Mouse (Mus musculus): ENCODE data around the gene Erf. TPM values are rescaled to one million over a fixed set of nuclear protein-coding genes. Genes with fewer than 3 reads are reported as not detected.
"Not testable (repeated sequence)": the region's sequence is repeated elsewhere in the genome, so short reads cannot be mapped to it uniquely, and the experiment has no call there.

Erf gene
- polyA plus RNA-seq, 1 experiment, result 41.1 TPM

DNA sequence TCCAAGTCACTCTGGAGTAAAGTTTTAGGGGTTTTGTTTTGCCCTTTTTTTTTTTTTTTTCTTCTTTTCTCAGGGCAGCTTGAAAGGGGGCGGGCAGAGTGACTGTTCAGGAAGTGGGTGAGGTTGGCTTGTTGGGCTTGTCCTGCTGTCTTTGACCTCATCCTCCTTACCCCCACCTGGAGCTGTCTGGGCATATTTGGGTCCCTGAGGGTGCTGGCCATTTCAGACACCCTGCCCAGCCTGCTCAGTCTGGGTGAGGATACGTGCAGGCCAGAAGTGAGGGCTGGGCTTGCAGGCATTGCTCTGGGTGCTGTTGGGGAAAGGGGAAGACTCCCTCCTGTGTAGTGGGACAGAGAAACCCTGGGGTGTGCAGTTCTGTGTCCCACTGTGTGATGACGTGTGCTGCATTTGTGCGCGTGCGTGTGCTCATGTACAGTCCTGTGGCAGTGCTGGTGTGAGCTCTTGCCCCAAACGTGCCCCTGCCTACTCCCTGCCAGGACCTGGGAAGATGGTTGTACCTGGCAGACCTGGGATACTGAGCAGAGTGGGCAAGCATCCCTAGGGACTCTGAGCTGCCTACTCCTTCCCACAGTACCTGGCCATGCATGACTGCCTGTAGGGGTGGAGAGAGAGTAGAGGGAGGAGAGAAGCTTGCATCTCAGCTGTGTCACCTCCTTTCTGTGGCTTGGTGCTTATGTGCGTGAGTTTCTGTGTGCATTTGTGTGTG lies 19.1 kb upstream of the Erf start:
- WGBS, result 59% methylated on average over 8 of the region's 8 CpGs
- no peak for DNase-seq
- Histone ChIP-seq H3K4me3 (replicated peaks; ENCODE audit: extremely low read depth, low read depth, low read length) (no peak overlapping the region), H3K4me1 (ENCODE audit: control insufficient read depth, insufficient read depth, low read length) (peaks cover 13% of the 10 kb centered on the region)
- TF ChIP-seq CTCF (IDR thresholded peaks at IDR 0.05; ENCODE audit: insufficient read depth, low read length) (no peak), POLR2A (IDR thresholded peaks at IDR 0.05; ENCODE audit: borderline replicate concordance, extremely low read depth, low read depth, low read length) (no peak)

DNA sequence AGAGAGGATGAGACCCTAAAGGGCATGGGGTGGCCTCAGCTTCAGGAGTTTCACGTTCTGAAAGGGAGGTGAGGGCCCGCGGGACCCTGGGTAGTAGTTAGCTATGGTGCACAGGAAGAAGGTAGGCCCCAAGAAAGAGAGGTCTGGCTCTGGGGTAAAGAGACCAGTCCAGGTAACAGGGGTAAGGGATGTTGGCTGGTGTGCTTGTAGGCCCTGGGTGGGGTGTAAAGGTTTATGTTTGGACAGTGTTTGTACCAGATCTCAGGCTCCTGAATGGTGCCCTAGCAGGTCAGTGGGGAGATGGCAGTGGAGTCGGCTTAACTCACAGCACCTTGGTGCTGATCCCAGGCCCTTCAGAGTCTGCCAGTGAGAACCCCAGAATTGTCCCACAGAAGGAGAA lies 18.5 kb upstream of the Erf start:
- WGBS, result 18% methylated on average over 4 of the region's 4 CpGs
- TF ChIP-seq CTCF (IDR thresholded peaks at IDR 0.05; ENCODE audit: insufficient read depth, low read length) (no peak), POLR2A (IDR thresholded peaks at IDR 0.05; ENCODE audit: borderline replicate concordance, extremely low read depth, low read depth, low read length) (no peak)
- Histone ChIP-seq H3K4me1 (ENCODE audit: control insufficient read depth, insufficient read depth, low read length) (peaks cover 11% of the 10 kb centered on the region), H3K4me3 (replicated peaks; ENCODE audit: extremely low read depth, low read depth, low read length) (peak overlapping the region; percentile 71)
- DNase-seq, result no peak

DNA sequence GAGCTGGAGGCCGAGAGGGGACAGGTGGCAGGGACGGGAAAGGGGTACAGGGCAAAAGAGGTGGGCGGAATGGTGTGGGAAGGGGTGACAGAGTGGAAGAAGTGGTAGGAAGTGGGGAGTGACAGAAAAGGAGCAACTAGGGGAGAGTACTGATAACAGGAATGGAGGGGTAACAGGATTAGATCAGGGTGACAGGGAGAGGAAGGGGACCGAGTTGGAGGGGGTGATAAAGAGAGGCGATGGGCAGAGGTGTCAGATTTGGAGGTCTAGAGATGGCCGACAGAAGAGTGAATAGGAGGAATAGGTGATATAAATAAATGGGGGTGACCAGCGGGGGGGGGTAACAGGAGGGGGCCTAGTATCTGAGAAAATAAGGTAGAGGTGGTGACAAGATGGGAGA lies 18.0 kb upstream of the Erf start:
- H3K4me3 ChIP-seq (replicated peaks; ENCODE audit: extremely low read depth, low read depth, low read length), result peak overlapping the region; percentile 71
- no peak for TF ChIP-seq POLR2A (IDR thresholded peaks at IDR 0.05; ENCODE audit: borderline replicate concordance, extremely low read depth, low read depth, low read length)
- TF ChIP-seq CTCF (IDR thresholded peaks at IDR 0.05; ENCODE audit: insufficient read depth, low read length), result no peak
- H3K4me1 ChIP-seq (ENCODE audit: control insufficient read depth, insufficient read depth, low read length), result peaks cover 11% of the 10 kb centered on the region
- DNase-seq, result no peak
- WGBS, result 1% methylated on average over 7 of the region's 7 CpGs

DNA sequence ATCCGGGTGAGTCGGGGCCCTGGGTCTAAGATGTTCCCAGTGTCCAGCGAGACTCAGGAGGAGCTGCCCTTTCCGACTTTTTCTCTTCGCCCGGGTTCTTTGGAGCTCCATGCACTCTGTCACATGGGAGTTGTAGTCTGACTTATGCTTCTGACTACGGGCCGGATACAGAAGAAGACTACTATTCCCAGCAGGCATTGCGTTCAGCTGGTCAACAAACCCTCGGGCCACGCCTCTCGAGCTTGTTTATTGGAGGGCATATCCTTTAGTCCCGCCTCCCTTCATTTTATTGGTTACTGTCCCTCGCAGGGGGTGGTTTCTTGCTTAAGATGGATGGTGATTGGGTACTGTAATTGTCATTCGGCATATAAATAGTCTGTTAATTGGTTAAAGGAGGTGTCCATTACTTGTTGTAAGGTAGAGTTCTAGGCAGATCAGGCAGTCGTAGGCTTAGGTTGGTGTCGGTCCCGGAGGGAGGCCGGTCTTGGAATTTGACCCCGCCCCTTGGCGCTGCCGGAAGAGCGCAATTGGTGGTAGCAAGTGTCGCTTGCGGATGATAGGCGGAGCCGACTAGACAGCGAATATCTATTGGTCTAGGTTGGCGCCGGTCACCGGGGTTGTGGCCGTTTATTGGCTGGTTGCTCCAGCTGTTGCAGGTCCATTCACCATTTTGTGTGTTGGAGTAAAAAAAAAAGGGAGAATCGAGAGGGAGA lies 17.3 kb upstream of the Erf start:
- peaks cover 11% of the 10 kb centered on the region for H3K4me1 ChIP-seq (ENCODE audit: control insufficient read depth, insufficient read depth, low read length)
- under 1% methylated on average over 33 of the region's 33 CpGs for WGBS
- H3K4me3 ChIP-seq (replicated peaks; ENCODE audit: extremely low read depth, low read depth, low read length), result peak overlapping the region; percentile 95
- peak; percentile 97 for DNase-seq
- TF ChIP-seq POLR2A (IDR thresholded peaks at IDR 0.05; ENCODE audit: borderline replicate concordance, extremely low read depth, low read depth, low read length) (no peak; the same call in 1 of the 2 replicates), CTCF (IDR thresholded peaks at IDR 0.05; ENCODE audit: insufficient read depth, low read length) (no peak)

DNA sequence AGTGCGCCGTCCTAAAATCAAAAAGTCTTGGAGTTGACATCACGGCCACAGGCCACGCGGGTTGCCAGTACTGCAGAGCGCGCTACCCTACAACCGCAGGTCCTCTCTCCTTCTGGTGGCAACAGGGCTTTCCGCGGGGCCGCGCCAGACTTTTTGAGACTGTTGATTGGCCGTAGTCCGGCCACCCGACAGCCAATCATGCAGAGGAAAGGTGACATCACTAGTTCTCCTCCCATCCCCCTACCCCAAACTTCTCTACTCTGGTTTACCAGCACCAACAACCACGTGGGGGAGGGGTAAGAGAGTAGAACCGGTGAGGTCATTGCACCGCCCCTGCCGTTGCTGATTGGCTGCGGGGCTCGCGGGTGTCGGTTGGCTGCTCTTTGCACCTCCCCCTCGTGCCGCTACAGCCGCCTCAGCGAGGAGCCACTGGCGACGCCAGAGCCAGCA lies 16.8 kb upstream of the Erf start, which contains the start of gene Cic:
Gene Cic, plus strand, starts transcription at position 404 of the 450 bp plus-strand sequence.
- H3K4me3 ChIP-seq (replicated peaks; ENCODE audit: extremely low read depth, low read depth, low read length), result peak within 1 kb of the TSS; percentile 95
- H3K4me1 ChIP-seq (ENCODE audit: control insufficient read depth, insufficient read depth, low read length), result peaks cover 11% of the 10 kb centered on the region
- TF ChIP-seq POLR2A (IDR thresholded peaks at IDR 0.05; ENCODE audit: borderline replicate concordance, extremely low read depth, low read depth, low read length) (peak; percentile 53; the same call in 1 of the 2 replicates), CTCF (IDR thresholded peaks at IDR 0.05; ENCODE audit: insufficient read depth, low read length) (no peak)
- WGBS, result under 1% methylated on average over 29 of the region's 29 CpGs
- peak; percentile 99 for DNase-seq

DNA sequence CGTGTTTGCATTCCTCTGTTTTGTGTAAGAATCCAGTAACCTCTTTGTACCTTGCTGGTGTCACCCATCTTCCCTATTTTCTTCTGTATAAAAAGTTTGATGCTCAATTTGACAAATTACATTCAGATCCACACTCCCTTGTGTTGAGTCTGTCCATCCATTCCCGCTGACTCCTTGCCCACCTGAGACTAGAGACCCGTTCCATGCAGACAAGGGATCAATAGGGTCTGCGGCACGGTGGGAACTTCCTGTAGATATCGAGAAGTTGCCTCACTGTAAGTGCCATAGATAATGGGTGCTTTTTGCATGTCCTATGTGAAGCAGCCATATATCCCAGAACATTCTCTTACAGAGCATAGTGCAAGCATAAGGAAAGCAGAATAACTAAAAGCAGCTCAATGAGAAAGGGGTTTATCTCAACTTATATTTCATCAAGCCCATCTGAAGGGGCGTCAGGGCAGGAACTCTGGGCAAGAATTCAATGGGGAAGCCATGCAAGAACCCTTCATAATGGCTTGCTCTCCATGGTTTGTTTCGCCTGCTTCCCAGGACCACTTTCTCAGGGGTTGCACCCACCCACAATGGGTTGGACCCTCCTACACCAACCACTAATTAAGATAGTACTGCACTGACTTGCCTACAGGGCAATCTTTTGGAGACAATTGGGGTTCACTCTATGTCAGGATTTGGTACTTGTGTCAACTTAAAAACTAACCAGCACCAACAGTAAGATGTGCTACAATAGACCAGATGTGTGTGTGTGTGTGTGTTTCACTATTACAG lies 15.8 kb upstream of the Erf start:
- WGBS, result 85% methylated on average over 8 of the region's 8 CpGs
- peaks cover 11% of the 10 kb centered on the region for H3K4me1 ChIP-seq (ENCODE audit: control insufficient read depth, insufficient read depth, low read length)
- H3K4me3 ChIP-seq (replicated peaks; ENCODE audit: extremely low read depth, low read depth, low read length), result no peak overlapping the region
- no peak for DNase-seq
- TF ChIP-seq POLR2A (IDR thresholded peaks at IDR 0.05; ENCODE audit: borderline replicate concordance, extremely low read depth, low read depth, low read length), result no peak

DNA sequence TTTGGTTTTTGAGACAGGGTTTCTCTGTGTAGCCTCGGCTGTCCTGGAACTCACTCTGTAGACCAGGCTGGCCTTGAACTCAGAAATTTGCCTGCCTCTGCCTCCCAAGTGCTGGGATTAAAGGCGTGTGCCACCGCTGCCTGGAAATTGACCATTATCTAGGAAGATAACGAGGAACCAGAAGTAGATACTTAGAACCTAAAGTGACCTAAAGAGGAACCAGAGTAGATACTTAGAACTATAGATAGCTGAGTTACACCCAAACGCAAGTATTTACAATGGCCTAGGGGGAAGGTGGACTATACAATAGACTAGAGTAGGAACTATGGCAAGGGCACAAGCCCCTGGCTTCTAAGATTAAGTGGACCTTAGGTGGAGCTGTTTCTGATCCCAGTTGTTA lies 15.2 kb upstream of the Erf start:
- 76% methylated on average over 5 of the region's 5 CpGs for WGBS
- not testable (repeated sequence) for DNase-seq; H3K4me3 ChIP-seq (replicated peaks; ENCODE audit: extremely low read depth, low read depth, low read length)
- peaks cover 11% of the 10 kb centered on the region for H3K4me1 ChIP-seq (ENCODE audit: control insufficient read depth, insufficient read depth, low read length)

DNA sequence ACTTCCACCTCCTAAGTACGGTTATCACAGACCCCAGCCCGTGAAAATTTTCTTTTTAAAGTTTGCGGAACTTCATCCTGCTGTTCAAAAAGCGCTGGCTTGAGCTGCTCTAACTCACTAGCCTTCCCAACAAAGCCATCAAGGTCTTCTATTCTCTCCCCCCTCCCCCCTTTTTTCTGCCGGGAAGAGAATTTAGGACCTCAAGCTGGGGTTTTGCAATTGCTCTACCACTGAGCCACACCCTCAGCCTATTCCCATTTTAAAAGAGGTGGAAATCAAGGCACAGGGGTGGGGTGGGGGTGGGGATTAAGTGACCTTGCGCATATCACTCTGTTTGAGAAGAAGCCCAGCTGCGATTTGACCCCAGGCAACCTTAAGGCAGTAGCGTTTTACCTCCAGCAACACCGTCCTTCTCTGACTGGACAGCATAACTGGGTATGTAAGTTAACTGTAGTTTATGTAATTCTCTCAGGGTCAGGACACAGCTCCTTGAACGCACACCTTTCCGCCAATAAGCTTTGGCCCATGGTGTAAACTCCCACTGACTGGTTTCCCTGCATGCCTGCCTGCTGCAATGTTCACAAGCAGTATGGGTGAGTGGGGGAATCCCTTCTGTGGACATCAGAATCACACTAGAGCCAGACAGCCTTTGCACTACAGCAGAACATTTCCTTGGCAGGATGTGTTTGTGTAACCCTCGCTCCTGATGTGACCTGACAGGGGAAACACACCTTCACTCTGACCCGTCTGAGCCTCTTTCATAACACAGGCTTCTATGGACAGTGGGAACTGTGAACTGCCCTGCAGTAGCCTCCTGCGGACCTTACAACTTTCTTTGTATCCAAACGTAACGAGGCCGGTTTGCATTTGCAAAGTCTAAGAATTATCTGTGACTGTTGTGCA lies 13.7 kb upstream of the Erf start:
- TF ChIP-seq POLR2A (IDR thresholded peaks at IDR 0.05; ENCODE audit: borderline replicate concordance, extremely low read depth, low read depth, low read length), result no peak
- TF ChIP-seq CTCF (IDR thresholded peaks at IDR 0.05; ENCODE audit: insufficient read depth, low read length), result no peak
- Histone ChIP-seq H3K4me3 (replicated peaks; ENCODE audit: extremely low read depth, low read depth, low read length) (no peak overlapping the region), H3K4me1 (ENCODE audit: control insufficient read depth, insufficient read depth, low read length) (peaks cover 4% of the 10 kb centered on the region)
- no peak for DNase-seq
- 54% methylated on average over 17 of the region's 17 CpGs for WGBS

DNA sequence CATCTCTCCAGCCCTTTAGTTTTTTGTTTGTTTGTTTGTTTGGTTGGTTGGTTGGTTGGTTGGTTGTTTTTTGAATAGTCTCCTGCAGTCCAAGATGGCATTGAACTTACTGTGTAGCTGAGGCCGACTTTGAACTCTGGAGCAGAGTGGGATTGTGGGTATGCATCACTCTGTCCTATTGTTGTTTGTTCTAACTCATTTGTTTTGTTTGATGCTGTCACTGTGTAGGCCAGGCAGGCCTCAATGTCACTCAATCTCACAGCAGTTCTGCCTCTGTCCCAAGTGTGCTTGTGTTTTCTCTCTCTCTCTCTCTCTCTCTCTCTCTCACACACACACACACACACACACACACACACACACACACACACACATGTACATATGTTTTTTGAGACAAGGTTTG lies 11.3 kb upstream of the Erf start:
- 71% methylated on average over 1 of the region's 1 CpGs for WGBS
- no peak for TF ChIP-seq CTCF (IDR thresholded peaks at IDR 0.05; ENCODE audit: insufficient read depth, low read length)
- TF ChIP-seq POLR2A (IDR thresholded peaks at IDR 0.05; ENCODE audit: borderline replicate concordance, extremely low read depth, low read depth, low read length), result no peak
- no peak for DNase-seq
- Histone ChIP-seq H3K4me1 (ENCODE audit: control insufficient read depth, insufficient read depth, low read length) (no peaks in the 10 kb centered on the region), H3K4me3 (replicated peaks; ENCODE audit: extremely low read depth, low read depth, low read length) (no peak overlapping the region)

Measured in lung, adult 2 months (tissue).